Mouse (Mus musculus) retina, embryonic 14.5 days (tissue): Measurements from ENCODE around the gene Gm5269.

Source experiments
- DNase-seq: peaks from one replicate; pipeline ENCODE4 v3.0.0-alpha.2; 2015; ENCODE audit warnings: low spot score

Gene Gm5269

DNA sequence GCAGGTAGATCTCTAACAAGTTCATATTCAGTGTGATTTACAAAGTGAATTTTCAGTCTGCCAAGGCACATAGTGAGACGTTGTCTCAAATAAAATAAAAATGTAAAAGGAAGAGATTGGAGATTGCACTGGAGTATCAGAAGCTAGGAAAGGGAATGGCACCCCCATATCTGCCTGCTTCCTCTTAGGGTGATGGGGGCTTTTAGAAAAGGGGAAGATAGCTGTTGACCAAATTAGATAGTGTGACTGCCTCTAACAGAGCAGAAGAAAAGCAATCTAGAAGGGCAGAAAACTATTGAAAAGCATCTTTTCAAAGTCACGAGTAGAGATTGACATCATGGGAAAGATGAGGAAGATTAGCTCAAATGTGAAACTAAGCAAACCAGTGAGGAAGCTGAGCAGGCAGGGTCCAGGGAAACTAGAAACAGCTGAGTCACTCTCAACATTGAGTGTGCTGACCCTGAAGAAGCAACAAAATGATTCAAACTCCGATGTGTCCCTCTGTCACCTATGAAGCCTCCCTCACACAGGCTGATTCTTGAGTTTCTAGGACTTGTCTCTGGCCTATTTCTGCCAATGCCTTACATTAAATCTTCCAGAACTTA, 8.7 kb downstream of the Gm5269 start:
- no peak for DNase-seq

DNA sequence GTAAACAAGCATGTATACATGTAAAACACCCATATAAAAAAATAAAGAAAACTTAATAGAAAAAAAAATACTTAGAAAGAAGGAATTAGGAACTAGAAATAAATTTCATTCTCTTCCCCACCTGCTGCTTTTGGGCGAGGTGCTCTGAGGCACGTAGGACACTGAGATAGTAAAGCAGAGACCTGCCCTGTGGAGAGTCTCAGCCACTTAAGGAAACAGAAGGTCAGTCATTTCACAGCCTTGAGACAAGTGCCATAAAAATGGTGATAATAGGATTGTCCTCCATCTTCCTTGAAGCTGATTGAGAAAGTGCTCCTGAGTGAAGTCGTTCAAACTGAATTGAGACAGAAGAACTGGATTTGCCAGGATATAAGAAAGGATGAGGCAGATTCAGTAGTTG, 12.6 kb downstream of the Gm5269 start:
- DNase-seq: no peak

DNA sequence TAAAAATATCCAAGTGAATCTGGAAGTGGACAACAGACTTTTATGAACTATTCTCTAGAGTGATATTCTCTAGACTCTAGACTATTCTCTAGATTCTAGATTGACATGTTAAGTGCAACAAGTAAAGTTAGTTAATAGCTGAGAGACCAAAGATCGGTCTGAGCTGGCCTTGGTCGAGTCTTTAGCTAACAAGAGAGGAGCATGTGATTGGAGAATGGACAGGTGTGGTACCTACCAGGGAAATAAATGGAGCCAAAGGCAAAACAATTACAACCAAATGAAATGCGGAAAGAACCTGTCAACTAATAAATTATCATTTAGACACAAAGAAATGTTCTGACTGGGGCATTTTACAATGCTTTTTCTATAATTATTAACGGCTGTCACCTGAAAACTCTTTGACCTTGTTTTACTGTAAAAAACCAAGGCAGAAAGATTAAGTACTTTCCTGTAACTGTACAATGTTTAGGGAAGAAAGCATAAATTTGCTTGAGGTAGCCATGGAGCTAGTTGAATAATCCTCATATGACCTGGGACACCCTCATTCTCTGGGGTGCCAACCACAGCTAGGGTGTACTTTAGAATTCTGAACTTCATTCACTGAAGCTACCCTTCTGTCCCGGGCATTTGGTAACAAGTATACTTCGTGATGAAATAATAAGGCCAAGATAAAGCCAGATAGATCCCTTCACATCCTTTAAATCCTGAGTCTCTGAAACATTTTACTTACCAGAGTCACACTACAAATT, 13.4 kb downstream of the Gm5269 start:
- no peak for DNase-seq

DNA sequence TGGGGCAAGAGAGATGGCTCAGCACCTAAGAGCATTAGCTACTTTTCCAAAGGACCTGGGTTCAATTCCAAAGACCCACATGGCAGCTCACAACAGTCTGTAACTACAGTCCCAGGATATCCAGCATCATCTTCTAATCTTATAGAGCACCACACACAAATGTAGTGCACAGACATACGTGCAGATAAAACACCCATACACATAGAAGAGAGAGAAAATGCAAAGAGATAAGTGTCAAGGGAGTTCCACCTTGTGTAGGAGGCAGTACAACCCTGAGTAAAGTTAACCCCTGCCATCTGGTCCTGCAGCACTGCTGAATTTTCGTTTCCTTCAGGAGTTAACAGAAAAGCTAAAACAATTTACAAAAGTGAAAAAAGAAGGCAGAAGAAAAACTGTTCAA, 14.4 kb downstream of the Gm5269 start:
- DNase-seq: no peak

DNA sequence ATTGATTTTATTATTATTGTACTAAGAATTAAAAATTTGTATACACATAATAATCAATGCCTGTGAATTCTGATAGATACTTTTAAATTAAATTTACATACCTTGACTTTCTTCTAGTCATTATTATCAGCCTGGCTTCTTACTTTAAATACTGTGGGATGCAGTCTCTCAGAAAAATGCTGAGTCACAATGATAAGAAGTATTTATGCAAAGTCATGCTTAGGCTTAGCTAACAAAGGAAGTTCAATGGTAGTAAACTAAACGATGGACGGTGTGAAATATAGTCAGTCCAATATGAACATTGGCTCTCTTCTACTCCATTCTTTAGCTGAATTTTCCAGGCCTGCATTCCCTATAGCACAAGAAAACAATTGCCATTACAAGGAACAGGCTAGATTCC, 16.8 kb downstream of the Gm5269 start:
- DNase-seq: no peak

DNA sequence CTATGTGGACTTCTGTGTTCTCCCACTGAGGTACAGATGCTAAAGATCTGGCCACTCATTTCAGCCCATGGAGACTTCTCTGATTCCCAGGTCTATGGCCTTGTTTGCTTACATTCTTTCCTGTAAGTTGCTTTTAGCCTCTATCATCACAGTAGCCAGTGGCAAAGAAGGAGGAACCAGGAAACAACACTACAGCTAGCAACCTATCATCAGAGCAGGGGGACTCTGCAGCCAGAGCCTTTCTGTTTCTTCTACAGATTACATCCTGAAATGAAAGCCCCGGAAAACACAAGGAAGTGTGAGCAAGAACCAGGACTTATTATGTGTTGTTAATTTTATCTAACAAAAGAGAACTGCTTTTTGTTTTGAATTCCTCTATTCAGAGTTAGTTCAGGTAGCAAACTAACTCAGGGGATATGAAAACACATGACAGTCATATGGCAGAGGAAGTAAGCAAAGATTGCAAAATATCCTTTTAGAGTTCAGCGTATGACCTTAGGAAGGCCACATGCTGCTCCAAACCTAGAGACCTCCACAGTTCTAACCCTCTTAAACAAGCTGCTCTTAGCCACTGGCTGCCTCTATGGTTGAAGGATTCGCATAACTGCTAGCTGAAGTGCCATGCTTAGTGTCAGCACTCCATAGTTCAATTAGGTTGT, 21.5 kb downstream of the Gm5269 start:
- DNase-seq: no peak

DNA sequence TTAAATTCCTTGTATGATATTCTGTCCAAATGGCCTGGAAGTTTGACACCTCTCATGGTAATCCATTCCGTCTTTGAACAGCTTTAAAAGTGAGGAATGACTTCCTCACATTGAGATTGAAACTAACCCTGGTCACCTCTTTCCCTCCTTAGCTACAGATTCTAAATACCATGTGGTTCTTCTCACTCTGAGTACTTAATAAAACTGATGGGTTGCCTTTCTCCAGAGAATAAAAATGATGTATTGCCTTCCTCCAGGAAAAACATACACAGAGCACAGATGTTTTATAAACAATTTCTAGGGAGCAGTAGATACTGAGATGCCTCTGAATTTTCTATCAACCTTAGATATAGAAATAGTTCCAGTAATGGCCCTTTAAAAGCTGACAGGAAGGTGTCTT, 22.0 kb downstream of the Gm5269 start:
- no peak for DNase-seq

DNA sequence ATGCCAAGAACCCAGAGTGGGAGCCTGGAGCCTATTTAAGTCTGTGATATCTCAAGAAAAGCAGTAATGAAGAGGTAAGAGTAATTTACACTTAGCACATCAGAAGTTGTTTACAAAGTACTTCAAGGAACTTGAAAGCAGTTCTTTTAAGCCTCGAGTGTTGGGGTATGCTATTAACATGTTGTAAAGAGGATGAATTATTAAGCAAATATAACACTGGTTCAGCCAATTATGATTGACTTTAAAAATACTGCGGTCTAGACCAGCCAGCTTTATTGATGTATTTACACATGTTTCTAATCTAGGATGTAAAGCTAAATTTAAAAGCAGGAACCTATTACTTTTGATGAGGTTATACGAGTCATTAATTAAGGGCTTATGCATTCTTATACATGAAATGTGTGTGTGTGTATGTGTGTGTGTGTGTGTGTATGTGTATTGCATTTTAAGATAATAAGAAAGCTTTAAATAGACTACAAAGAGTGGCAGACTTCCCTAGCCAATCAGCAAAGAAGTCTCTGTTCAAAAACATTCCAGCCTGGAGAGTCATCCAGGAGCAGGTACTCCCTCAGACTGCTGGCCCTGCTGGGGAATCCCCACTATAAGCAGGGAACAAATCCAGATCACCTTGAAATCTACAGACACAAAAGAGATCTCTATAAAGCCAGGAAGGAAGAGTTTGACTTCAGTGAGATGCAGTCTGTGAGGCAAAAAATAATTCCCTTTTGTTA, 23.6 kb downstream of the Gm5269 start:
- no peak for DNase-seq

DNA sequence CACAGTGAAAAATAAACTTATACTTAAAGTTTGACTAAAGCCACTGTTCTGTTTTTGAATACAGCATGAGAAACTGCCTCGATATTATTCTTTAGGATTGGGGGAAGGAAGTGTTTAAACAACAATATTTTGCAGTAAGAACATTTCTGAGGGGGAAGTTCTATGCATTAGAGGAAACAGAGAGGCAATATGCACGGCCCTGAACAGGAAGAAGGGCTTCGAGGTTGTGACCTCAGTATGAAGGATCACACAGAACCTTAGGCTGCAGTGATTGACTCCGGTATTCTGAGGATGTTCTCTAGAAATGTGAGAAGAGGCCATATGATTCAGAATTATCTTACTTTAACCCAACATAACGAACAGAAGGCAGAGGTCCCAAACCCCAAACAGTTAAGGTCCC, 24.3 kb downstream of the Gm5269 start:
- DNase-seq: no peak

DNA sequence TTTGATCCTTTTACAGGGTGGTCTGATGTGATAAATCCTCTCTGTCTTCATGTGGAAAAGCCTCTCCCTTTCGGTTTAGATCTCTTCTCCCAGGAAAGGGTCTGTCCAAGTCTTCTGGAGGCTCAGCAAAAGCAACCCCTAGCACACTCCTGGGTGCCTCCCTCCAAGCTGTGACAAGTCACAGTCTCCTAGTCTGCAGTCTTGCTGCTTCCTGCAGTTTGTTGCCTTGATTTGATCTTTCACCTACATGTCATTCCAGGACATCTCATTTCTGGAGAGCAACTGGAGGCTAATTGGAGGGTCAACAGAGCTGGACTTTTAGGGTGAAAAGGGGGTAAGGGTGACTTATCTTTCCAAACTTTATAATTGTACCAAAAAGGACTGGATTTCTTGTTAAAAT, 24.8 kb downstream of the Gm5269 start:
- DNase-seq: no peak

DNA sequence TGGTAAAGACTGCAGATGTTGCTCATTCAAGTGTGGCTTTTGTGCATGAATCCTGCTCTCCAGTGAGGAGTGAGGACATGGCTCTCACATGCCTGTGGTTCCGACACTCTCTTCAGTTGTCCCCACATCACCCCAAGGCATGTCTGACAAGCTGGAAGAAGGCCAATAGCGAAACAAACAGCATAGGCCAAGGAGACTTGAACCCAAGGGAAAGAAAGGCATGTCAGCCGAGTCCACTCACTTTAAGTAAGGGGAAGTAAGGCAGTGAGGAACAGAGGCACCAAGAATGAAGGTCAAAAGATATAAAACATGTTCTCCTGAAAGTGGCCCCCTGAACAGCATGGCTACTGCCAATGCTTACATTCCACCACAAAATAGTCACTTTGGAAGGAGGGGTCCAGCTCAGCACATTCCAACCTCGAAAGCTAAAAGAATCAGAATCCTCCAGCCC, 25.5 kb downstream of the Gm5269 start:
- no peak for DNase-seq

DNA sequence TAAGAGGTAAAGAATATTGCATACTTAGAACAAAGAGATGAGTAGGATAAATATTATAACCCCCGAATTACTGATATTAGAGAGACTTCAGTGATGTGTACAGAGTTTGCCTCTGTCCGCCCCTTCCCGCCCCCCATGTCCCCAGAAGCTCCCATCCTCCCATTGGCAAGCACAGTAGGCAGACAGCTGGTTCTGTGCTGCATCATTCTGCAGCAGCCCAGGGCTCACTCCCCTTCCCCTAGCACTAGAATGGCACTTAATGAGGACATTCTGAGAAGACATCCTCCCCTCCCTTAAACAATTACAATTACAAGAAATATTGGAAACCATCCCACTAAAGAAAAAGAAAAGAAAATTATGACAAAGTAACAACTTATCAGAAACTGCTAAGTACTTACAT, 26.4 kb downstream of the Gm5269 start:
- DNase-seq: no peak

DNA sequence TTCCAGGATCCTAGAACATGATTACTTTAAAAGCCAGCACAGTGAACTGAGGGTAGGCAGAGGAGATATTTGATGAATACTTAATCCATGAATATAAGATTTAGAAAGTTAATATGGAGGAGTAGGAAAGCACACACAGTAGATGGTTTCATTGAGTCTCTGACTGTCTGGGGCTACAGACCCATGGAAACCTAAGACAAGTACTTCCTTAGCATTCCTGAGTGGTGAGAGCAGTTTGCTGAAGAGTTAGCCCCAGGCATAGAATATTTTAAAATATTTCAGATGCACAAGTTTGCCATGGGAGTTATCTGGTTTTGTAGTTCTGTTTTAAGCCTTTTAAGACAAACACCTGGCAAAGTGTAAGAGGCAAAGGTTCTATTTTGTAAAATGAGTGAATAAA, 28.9 kb downstream of the Gm5269 start:
- no peak for DNase-seq

DNA sequence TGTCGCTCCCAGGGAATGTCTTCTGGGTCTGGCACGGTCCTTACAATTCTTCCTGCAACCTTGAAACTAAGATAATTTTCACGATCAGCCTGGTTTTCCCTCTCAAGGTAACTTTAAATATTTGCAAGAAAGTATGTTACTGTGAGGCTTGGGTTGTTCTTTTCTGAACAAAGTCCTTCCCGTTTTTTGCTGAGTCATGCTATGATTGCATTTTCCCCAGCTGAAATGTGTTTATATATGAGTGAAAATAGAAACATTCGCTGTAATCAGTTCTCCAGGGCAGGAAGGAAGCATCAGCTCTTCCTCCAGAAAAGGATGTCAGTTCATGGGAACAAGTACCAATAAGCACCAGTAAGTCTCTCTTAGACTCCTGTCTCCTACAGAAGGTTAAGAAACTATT, 29.7 kb downstream of the Gm5269 start:
- DNase-seq: no peak

DNA sequence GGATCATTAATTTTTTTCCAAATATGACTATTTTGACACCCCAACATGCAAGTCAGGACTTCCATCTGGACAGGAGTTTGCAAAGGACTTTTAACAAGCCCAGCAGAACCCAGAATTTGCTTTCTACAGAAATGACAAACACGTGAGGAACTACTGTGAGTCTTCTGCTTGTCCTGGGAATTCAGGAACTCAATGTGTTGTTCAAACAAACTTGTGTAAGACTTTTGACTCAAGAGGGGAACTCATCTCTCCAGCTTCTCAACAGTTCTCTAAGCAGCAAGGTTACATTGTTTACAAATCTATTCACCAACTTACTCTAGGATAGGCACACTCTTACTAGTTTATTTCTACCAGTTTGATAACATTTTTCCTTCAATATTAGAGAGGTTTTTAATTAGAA, 32.0 kb downstream of the Gm5269 start:
- DNase-seq: no peak

DNA sequence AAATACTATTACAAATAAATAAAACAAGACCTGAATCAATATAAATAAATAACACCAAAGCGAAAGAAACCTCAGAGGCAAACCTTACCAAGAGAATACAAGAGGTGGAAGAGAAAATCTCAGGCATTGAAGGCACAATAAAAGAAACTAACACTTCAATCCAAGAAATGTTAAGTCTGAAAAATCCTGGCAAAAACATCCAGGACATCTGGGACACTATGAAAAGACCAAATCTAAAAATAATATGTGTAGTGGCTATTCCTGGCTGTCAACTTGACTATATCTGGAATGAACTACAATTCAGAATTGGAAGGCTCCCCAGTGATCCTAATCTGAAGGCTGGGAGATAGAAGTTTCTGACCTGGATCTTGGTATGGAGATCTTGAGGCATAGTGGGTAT, 44.6 kb downstream of the Gm5269 start:
- DNase-seq: no peak
